Mouse (Mus musculus) embryonic facial prominence, embryonic 13.5 days (tissue): ENCODE measurements around the gene Top2a. TPM values are rescaled to one million over a fixed set of nuclear protein-coding genes. Genes with fewer than 3 reads are reported as not detected.
"Not testable (repeated sequence)": the region's sequence is repeated elsewhere in the genome, so short reads cannot be mapped to it uniquely, and the experiment has no call there.

Source experiments
- ATAC-seq: fragments of 200-750 bp; cut with Nextera tagmentation; 2 replicates; pipeline ENCODE4 v1.8.0; 2017; ENCODE audit warnings: low read depth; ENCODE audit not compliant: insufficient number of reproducible peaks, insufficient read depth, low FRiP score, low TSS enrichment
- H3K27ac ChIP-seq: fragments of 300-500 bp; sonication (generic); 2 replicates; pipeline ENCODE4 v1.5.1; 2015; ENCODE audit warnings: moderate library complexity, mild to moderate bottlenecking, inconsistent platforms
- H3K27me3 ChIP-seq: fragments of 300-500 bp; sonication (generic); 2 replicates; pipeline ENCODE4 v1.6.1; 2015; ENCODE audit warnings: mild to moderate bottlenecking, inconsistent platforms
- H3K36me3 ChIP-seq: fragments of 300-500 bp; sonication (generic); 2 replicates; pipeline ENCODE4 v1.6.1; 2015; ENCODE audit warnings: mild to moderate bottlenecking, inconsistent platforms
- H3K4me1 ChIP-seq: fragments of 300-500 bp; sonication (generic); 2 replicates; pipeline ENCODE4 v1.6.1; 2015; ENCODE audit warnings: inconsistent platforms
- H3K4me2 ChIP-seq: fragments of 300-500 bp; sonication (generic); 2 replicates; pipeline ENCODE4 v1.6.1; 2015; ENCODE audit warnings: moderate library complexity, mild to moderate bottlenecking, inconsistent platforms
- H3K4me3 ChIP-seq: fragments of 300-500 bp; sonication (generic); 2 replicates; pipeline ENCODE4 v1.5.1; 2015; ENCODE audit warnings: mild to moderate bottlenecking, inconsistent platforms
- H3K9ac ChIP-seq: fragments of 300-500 bp; sonication (generic); 2 replicates; pipeline ENCODE4 v1.6.1; 2015; ENCODE audit warnings: mild to moderate bottlenecking, inconsistent platforms
- H3K9me3 ChIP-seq: fragments of 300-500 bp; sonication (generic); 2 replicates; pipeline ENCODE4 v1.6.1; 2016; ENCODE audit warnings: inconsistent platforms
- WGBS: fragments of 180-500 bp; shearing (Covaris S2); methylation state at CpG from one replicate; pipeline ENCODE4 v1.1.7; 2015; ENCODE audit warnings: mixed read lengths; 5-methylcytosine and 5-hydroxymethylcytosine counted together
- polyA plus RNA-seq: library from polyadenylated mRNA; unstranded; fragments of >200 nt; fragmentation: Nextera tagmentation; extraction: Ambion mirVana; gene quantifications from 2 replicates; pipeline ENCODE4 v1.2.1, GENCODE M21; 2015

The Top2a gene
- polyA plus RNA-seq, 1 experiment from 2014 or later, result 272 TPM

GRCm38 (mm10) chr11:99010706-99011105, 13.3 kb downstream of the Top2a start:
- H3K4me1 ChIP-seq, result no peaks in the 10 kb centered on the region
- no peak for ATAC-seq
- 93% methylated on average over 5 of the region's 5 CpGs for WGBS
- no peak overlapping the region for H3K4me3 ChIP-seq
- no peaks in the 10 kb centered on the region for H3K9me3 ChIP-seq
- H3K36me3 ChIP-seq, result peaks cover 90% of the 10 kb centered on the region
- no peak overlapping the region for H3K27ac ChIP-seq
- no peak overlapping the region for H3K4me2 ChIP-seq
- H3K9ac ChIP-seq, result no peak overlapping the region
- no peaks in the 10 kb centered on the region for H3K27me3 ChIP-seq

DNA sequence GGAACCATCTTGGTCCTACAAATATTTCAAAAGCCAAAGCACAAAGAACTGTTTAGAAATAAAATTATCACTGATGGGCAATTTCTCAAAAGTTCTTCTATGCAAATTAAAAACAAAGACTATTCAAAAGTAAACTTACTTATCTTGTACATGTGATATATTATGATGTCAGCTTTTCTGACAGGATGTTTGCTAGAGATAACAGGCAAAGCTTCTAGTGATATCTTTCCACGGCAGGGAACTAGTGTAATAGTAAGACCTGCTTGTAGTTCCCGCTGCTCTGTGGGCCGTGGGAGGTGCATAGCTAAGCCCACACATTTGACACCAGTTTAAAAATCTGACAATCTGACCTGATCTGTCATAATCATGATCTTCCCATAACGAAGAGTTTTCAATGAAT, 13.9 kb downstream of the Top2a start:
- WGBS, result 86% methylated on average over 4 of the region's 4 CpGs
- Histone ChIP-seq H3K27me3 (no peaks in the 10 kb centered on the region), H3K4me3 (no peak overlapping the region), H3K36me3 (peaks cover 90% of the 10 kb centered on the region), H3K27ac (no peak overlapping the region), H3K9ac (no peak overlapping the region), H3K4me2 (no peak overlapping the region), H3K4me1 (no peaks in the 10 kb centered on the region), H3K9me3 (no peaks in the 10 kb centered on the region)
- ATAC-seq, result no peak

DNA sequence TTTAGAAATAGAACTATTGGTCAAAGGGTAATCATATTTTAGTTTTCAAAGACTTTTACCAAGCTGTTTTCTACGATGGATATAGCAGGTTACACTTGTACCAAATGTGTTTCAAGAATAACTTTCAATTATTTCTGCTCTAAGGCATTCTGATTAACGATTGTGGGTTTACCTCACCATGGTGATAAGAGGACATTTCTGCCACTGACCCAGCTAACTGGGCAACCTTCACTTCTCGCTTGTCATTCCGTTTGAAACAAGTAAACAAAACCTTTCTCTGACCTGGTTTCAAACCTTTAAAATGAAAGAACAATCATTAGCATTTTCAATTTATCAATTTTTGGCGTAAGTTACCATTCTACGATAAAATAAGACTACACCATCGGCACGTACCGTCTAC, 17.2 kb downstream of the Top2a start:
- H3K4me1 ChIP-seq, result no peaks in the 10 kb centered on the region
- ATAC-seq, result no peak
- no peak overlapping the region for H3K27ac ChIP-seq
- 93% methylated on average over 9 of the region's 9 CpGs for WGBS
- no peaks in the 10 kb centered on the region for H3K27me3 ChIP-seq
- H3K9me3 ChIP-seq, result no peaks in the 10 kb centered on the region
- no peak overlapping the region for H3K4me2 ChIP-seq
- no peak overlapping the region for H3K9ac ChIP-seq
- H3K36me3 ChIP-seq, result peaks cover 88% of the 10 kb centered on the region
- no peak overlapping the region for H3K4me3 ChIP-seq

GRCm38 (mm10) chr11:98999243-98999642, 24.7 kb downstream of the Top2a start:
- H3K4me2 ChIP-seq, result no peak overlapping the region
- no peak for ATAC-seq
- WGBS, result 86% methylated on average over 11 of the region's 11 CpGs
- H3K4me1 ChIP-seq, result no peaks in the 10 kb centered on the region
- no peaks in the 10 kb centered on the region for H3K9me3 ChIP-seq
- no peaks in the 10 kb centered on the region for H3K27me3 ChIP-seq
- peaks cover 96% of the 10 kb centered on the region for H3K36me3 ChIP-seq
- H3K9ac ChIP-seq, result no peak overlapping the region
- H3K27ac ChIP-seq, result no peak overlapping the region
- H3K4me3 ChIP-seq, result no peak overlapping the region

DNA sequence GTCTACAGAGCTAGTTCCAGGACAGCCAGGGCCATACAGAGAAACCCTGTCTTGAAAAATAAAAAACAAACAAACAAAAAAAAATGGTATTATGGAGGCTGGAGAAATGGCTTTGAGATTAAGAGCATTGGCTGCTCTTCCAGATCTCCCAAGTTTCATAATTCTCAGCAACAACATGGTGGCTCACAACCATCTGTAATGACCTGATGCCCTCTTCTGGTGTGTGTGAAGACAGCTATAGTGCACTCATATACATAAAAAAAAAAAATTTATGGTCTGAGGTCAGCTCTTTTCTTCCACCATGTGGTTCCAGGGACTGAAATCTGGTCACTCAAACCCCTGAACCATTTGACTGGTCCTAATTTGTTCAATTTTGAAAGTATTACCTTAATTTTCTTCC, 25.2 kb downstream of the Top2a start:
- no peaks in the 10 kb centered on the region for H3K27me3 ChIP-seq
- no peak overlapping the region for H3K27ac ChIP-seq
- H3K9ac ChIP-seq, result no peak overlapping the region
- H3K4me2 ChIP-seq, result no peak overlapping the region
- ATAC-seq, result no peak
- H3K36me3 ChIP-seq, result peaks cover 96% of the 10 kb centered on the region
- no peak overlapping the region for H3K4me3 ChIP-seq
- no peaks in the 10 kb centered on the region for H3K4me1 ChIP-seq
- H3K9me3 ChIP-seq, result no peaks in the 10 kb centered on the region

- no peaks in the 10 kb centered on the region for H3K9me3 ChIP-seq
- no peak overlapping the region for H3K27ac ChIP-seq
- no peak overlapping the region for H3K4me3 ChIP-seq
- H3K36me3 ChIP-seq, result peaks cover 97% of the 10 kb centered on the region
- H3K9ac ChIP-seq, result no peak overlapping the region
- H3K4me1 ChIP-seq, result no peaks in the 10 kb centered on the region
- no peaks in the 10 kb centered on the region for H3K27me3 ChIP-seq
- no peak overlapping the region for H3K4me2 ChIP-seq
- WGBS, result 94% methylated on average over 4 of the region's 4 CpGs
- ATAC-seq, result no peak
Measured at GRCm38 (mm10) chr11:98997659-98998058, 26.3 kb downstream of the Top2a start.

DNA sequence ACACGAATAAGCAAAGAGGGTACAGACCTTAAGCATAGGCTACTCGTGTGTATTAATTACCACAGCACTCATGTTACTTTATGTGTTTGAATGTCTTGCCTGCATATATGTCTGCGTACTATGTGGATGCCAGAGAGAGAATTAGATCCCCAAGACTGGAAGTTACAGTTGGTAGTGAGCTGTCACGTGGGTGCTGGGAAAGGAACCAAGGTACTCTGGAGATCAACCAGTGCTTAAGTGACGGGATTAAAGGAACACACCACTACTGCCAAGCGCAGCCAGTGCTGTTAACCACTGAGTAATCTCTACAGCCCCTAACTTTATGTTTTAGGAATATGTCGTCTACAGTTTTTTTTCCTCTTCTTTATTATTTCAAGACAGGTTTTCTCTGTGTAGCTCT, 28.0 kb downstream of the Top2a start:
- ATAC-seq, result no peak
- no peaks in the 10 kb centered on the region for H3K4me1 ChIP-seq
- 93% methylated on average over 7 of the region's 7 CpGs for WGBS
- H3K4me3 ChIP-seq, result no peak overlapping the region
- H3K9ac ChIP-seq, result no peak overlapping the region
- no peak overlapping the region for H3K4me2 ChIP-seq
- no peaks in the 10 kb centered on the region for H3K27me3 ChIP-seq
- peaks cover 96% of the 10 kb centered on the region for H3K36me3 ChIP-seq
- H3K9me3 ChIP-seq, result no peaks in the 10 kb centered on the region
- H3K27ac ChIP-seq, result no peak overlapping the region

DNA sequence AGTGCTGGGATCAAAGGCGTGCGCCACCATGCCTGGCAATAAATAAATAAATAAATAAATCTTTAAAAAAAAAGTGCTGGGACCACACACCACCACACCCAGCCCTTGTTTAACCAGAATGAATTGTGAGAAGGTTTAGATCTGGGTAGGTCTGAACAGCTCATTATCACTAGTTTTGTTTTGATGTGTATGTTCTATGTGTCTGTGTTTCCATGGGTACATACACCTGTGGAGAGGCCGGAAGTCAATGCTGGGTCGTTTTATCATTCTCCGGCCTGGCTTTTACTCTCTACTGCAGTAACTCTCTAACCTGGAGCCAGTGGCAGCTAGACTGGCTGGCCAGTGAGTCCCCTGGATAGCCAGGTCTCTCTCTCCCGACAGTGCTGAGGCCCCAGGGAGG, 33.1 kb downstream of the Top2a start:
- H3K9ac ChIP-seq, result no peak overlapping the region
- no peak for ATAC-seq
- H3K4me2 ChIP-seq, result no peak overlapping the region
- no peaks in the 10 kb centered on the region for H3K27me3 ChIP-seq
- 83% methylated on average over 6 of the region's 6 CpGs for WGBS
- no peaks in the 10 kb centered on the region for H3K9me3 ChIP-seq
- no peak overlapping the region for H3K27ac ChIP-seq
- no peak overlapping the region for H3K4me3 ChIP-seq
- no peaks in the 10 kb centered on the region for H3K4me1 ChIP-seq
- H3K36me3 ChIP-seq, result peaks cover 48% of the 10 kb centered on the region

DNA sequence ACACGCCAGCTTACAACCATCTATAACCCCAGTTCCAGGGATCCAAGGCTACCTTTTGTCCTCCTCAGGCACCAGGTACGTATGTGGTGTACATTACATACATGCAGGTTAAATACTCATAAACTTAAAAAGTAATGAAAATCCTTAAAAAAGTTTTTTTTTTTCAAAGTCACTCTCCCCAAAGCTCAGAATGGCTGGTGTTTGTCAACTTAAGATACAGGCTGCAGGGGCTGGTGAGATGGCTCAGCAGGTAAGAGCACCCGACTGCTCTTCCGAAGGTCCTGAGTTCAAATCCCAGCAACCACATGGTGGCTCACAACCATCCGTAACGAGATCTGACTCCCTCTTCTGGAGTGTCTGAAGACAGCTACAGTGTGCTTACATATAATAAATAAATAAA, 35.7 kb downstream of the Top2a start:
- not testable (repeated sequence) for H3K4me2 ChIP-seq, H3K27ac ChIP-seq, H3K9ac ChIP-seq, H3K4me3 ChIP-seq, H3K9me3 ChIP-seq, ATAC-seq, H3K4me1 ChIP-seq, H3K27me3 ChIP-seq
- peaks cover 22% of the 10 kb centered on the region for H3K36me3 ChIP-seq
- 95% methylated on average over 6 of the region's 6 CpGs for WGBS

DNA sequence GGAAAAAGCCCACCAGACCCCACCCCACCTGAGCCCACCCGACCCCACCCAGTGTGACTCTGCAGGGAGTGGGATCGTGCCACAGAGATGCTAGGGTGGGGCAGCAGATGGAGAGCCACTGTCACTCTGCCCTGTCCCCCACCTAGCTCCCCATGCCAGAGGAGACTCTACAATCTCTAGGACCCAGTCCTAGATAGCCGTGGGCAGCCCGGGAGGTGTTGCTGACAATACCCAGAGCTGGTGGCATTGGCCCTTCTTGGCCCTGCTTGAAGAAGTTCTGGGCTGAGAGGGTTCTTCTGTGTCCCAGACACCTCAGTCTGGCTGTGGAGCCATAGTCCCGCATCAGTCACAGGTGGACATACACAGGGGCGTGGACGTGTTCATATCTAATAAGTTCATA, 38.4 kb downstream of the Top2a start:
- 94% methylated on average over 7 of the region's 7 CpGs for WGBS

GRCm38 (mm10) chr11:98983551-98983950, 40.4 kb downstream of the Top2a start:
- 54% methylated on average over 8 of the region's 8 CpGs for WGBS
- peaks cover 21% of the 10 kb centered on the region for H3K27me3 ChIP-seq
- no peaks in the 10 kb centered on the region for H3K9me3 ChIP-seq
- H3K9ac ChIP-seq, result no peak overlapping the region
- no peak overlapping the region for H3K27ac ChIP-seq
- no peak overlapping the region for H3K4me2 ChIP-seq
- ATAC-seq, result no peak
- no peaks in the 10 kb centered on the region for H3K36me3 ChIP-seq
- peaks cover 20% of the 10 kb centered on the region for H3K4me1 ChIP-seq
- no peak overlapping the region for H3K4me3 ChIP-seq

More for the DNA sequence above, 38.4 kb downstream of the Top2a start:
- Histone ChIP-seq H3K9ac (no peak overlapping the region), H3K9me3 (no peaks in the 10 kb centered on the region), H3K4me1 (peaks cover 16% of the 10 kb centered on the region), H3K36me3 (no peaks in the 10 kb centered on the region), H3K4me2 (no peak overlapping the region), H3K27ac (no peak overlapping the region), H3K4me3 (no peak overlapping the region), H3K27me3 (peaks cover 21% of the 10 kb centered on the region)
- no peak for ATAC-seq

GRCm38 (mm10) chr11:98982773-98983133, 41.2 kb downstream of the Top2a start, which contains the start of gene Gjd3:
TSS of gene Gjd3 (minus strand) at chr11:98983016.
- no peak for ATAC-seq
- H3K9me3 ChIP-seq, result no peaks in the 10 kb centered on the region
- WGBS, result 1% methylated on average over 28 of the region's 28 CpGs
- peaks cover 22% of the 10 kb centered on the region for H3K4me1 ChIP-seq
- peak within 1 kb of the TSS; percentile 99 for H3K4me2 ChIP-seq
- no peaks in the 10 kb centered on the region for H3K36me3 ChIP-seq
- H3K4me3 ChIP-seq, result peak within 1 kb of the TSS; percentile 63
- peaks cover 21% of the 10 kb centered on the region for H3K27me3 ChIP-seq
- peak within 1 kb of the TSS; percentile 71 for H3K9ac ChIP-seq
- peak within 1 kb of the TSS; percentile 51; the same call in 1 of the 2 replicates for H3K27ac ChIP-seq
